Mouse (Mus musculus): ENCODE data around the gene Mier3. TPM values are rescaled to one million over a fixed set of nuclear protein-coding genes. Genes with fewer than 3 reads are reported as not detected.

The Mier3 gene
- total and polyA plus RNA-seq, 2 experiments = 2.5 to 12.4 TPM

- H3K9ac ChIP-seq (ENCODE audit: low read depth, low read length) = no peak overlapping the region
- no peaks in the 10 kb centered on the region for H3K79me2 ChIP-seq (ENCODE audit: control insufficient read depth, insufficient read depth, low read length)
- WGBS = 83% methylated on average over 6 of the region's 6 CpGs
- H3K4me3 ChIP-seq (ENCODE audit: insufficient read depth, low read depth, low read length) = no peak overlapping the region
- H3K27ac ChIP-seq (replicated peaks; ENCODE audit: insufficient read depth, low read depth, low read length) = no peak overlapping the region
- no peaks in the 10 kb centered on the region for H3K4me1 ChIP-seq (ENCODE audit: control insufficient read depth, insufficient read depth, low read length)
- DNase-seq (ENCODE audit: extremely low read depth, low read depth, low spot score) = no peak
- H3K36me3 ChIP-seq (ENCODE audit: control insufficient read depth, insufficient read depth, low read length) = no peaks in the 10 kb centered on the region
- H3K27me3 ChIP-seq (ENCODE audit: control insufficient read depth, insufficient read depth, low read length) = 0 out of 2 replicates have a peak, but pooled peaks cover 2% of the 10 kb centered on the region
- TF ChIP-seq POLR2A (IDR thresholded peaks at IDR 0.05; ENCODE audit: extremely low read depth, insufficient read depth, low read length) = no peak
- TF ChIP-seq CTCF (IDR thresholded peaks at IDR 0.05; ENCODE audit: low read depth, low read length) = no peak
Observed at GRCm38 (mm10) chr13:111651020-111651419, 29.8 kb upstream of the Mier3 start.

GRCm38 (mm10) chr13:111655273-111655672 is 25.5 kb upstream of the Mier3 start:
- Histone ChIP-seq H3K27me3 (ENCODE audit: control insufficient read depth, insufficient read depth, low read length) (no peaks in the 10 kb centered on the region), H3K36me3 (ENCODE audit: control insufficient read depth, insufficient read depth, low read length) (no peaks in the 10 kb centered on the region), H3K4me1 (ENCODE audit: control insufficient read depth, insufficient read depth, low read length) (no peaks in the 10 kb centered on the region), H3K79me2 (ENCODE audit: control insufficient read depth, insufficient read depth, low read length) (no peaks in the 10 kb centered on the region), H3K9ac (ENCODE audit: low read depth, low read length) (no peak overlapping the region), H3K4me3 (ENCODE audit: insufficient read depth, low read depth, low read length) (no peak overlapping the region), H3K27ac (replicated peaks; ENCODE audit: insufficient read depth, low read depth, low read length) (no peak overlapping the region)
- WGBS = 78% methylated on average over 4 of the region's 4 CpGs
- TF ChIP-seq POLR2A (IDR thresholded peaks at IDR 0.05; ENCODE audit: extremely low read depth, insufficient read depth, low read length) (no peak), CTCF (IDR thresholded peaks at IDR 0.05; ENCODE audit: low read depth, low read length) (no peak)
- DNase-seq (ENCODE audit: extremely low read depth, low read depth, low spot score) = peak; percentile 7

- 80% methylated on average over 2 of the region's 2 CpGs for WGBS
- TF ChIP-seq POLR2A (IDR thresholded peaks at IDR 0.05; ENCODE audit: extremely low read depth, insufficient read depth, low read length) (no peak), CTCF (IDR thresholded peaks at IDR 0.05; ENCODE audit: low read depth, low read length) (no peak)
- Histone ChIP-seq H3K79me2 (ENCODE audit: control insufficient read depth, insufficient read depth, low read length) (no peaks in the 10 kb centered on the region), H3K27ac (replicated peaks; ENCODE audit: insufficient read depth, low read depth, low read length) (no peak overlapping the region), H3K4me1 (ENCODE audit: control insufficient read depth, insufficient read depth, low read length) (no peaks in the 10 kb centered on the region), H3K27me3 (ENCODE audit: control insufficient read depth, insufficient read depth, low read length) (no peaks in the 10 kb centered on the region), H3K36me3 (ENCODE audit: control insufficient read depth, insufficient read depth, low read length) (no peaks in the 10 kb centered on the region), H3K9ac (ENCODE audit: low read depth, low read length) (no peak overlapping the region), H3K4me3 (ENCODE audit: insufficient read depth, low read depth, low read length) (no peak overlapping the region)
- DNase-seq (ENCODE audit: extremely low read depth, low read depth, low spot score) = no peak
Observed at GRCm38 (mm10) chr13:111655856-111656255, 24.9 kb upstream of the Mier3 start.

GRCm38 (mm10) chr13:111656309-111656708 is 24.5 kb upstream of the Mier3 start:
- Histone ChIP-seq H3K36me3 (ENCODE audit: control insufficient read depth, insufficient read depth, low read length) (no peaks in the 10 kb centered on the region), H3K27ac (replicated peaks; ENCODE audit: insufficient read depth, low read depth, low read length) (no peak overlapping the region), H3K4me3 (ENCODE audit: insufficient read depth, low read depth, low read length) (no peak overlapping the region), H3K4me1 (ENCODE audit: control insufficient read depth, insufficient read depth, low read length) (no peaks in the 10 kb centered on the region), H3K27me3 (ENCODE audit: control insufficient read depth, insufficient read depth, low read length) (no peaks in the 10 kb centered on the region), H3K79me2 (ENCODE audit: control insufficient read depth, insufficient read depth, low read length) (no peaks in the 10 kb centered on the region), H3K9ac (ENCODE audit: low read depth, low read length) (no peak overlapping the region)
- 43% methylated on average over 10 of the region's 10 CpGs for WGBS
- DNase-seq (ENCODE audit: extremely low read depth, low read depth, low spot score) = peak; percentile 3
- TF ChIP-seq POLR2A (IDR thresholded peaks at IDR 0.05; ENCODE audit: extremely low read depth, insufficient read depth, low read length) (no peak), CTCF (IDR thresholded peaks at IDR 0.05; ENCODE audit: low read depth, low read length) (no peak)

GRCm38 (mm10) chr13:111656769-111657168 is 24.0 kb upstream of the Mier3 start:
- 76% methylated on average over 3 of the region's 3 CpGs for WGBS
- no peak overlapping the region for H3K4me3 ChIP-seq (ENCODE audit: insufficient read depth, low read depth, low read length)
- DNase-seq (ENCODE audit: extremely low read depth, low read depth, low spot score) = no peak
- no peaks in the 10 kb centered on the region for H3K4me1 ChIP-seq (ENCODE audit: control insufficient read depth, insufficient read depth, low read length)
- H3K36me3 ChIP-seq (ENCODE audit: control insufficient read depth, insufficient read depth, low read length) = no peaks in the 10 kb centered on the region
- TF ChIP-seq CTCF (IDR thresholded peaks at IDR 0.05; ENCODE audit: low read depth, low read length) (no peak), POLR2A (IDR thresholded peaks at IDR 0.05; ENCODE audit: extremely low read depth, insufficient read depth, low read length) (no peak)
- no peak overlapping the region for H3K9ac ChIP-seq (ENCODE audit: low read depth, low read length)
- H3K79me2 ChIP-seq (ENCODE audit: control insufficient read depth, insufficient read depth, low read length) = no peaks in the 10 kb centered on the region
- no peak overlapping the region for H3K27ac ChIP-seq (replicated peaks; ENCODE audit: insufficient read depth, low read depth, low read length)
- H3K27me3 ChIP-seq (ENCODE audit: control insufficient read depth, insufficient read depth, low read length) = no peaks in the 10 kb centered on the region

- no peaks in the 10 kb centered on the region for H3K36me3 ChIP-seq (ENCODE audit: control insufficient read depth, insufficient read depth, low read length)
- H3K27ac ChIP-seq (replicated peaks; ENCODE audit: insufficient read depth, low read depth, low read length) = no peak overlapping the region
- H3K27me3 ChIP-seq (ENCODE audit: control insufficient read depth, insufficient read depth, low read length) = no peaks in the 10 kb centered on the region
- no peak for DNase-seq (ENCODE audit: extremely low read depth, low read depth, low spot score)
- no peaks in the 10 kb centered on the region for H3K79me2 ChIP-seq (ENCODE audit: control insufficient read depth, insufficient read depth, low read length)
- no peak overlapping the region for H3K4me3 ChIP-seq (ENCODE audit: insufficient read depth, low read depth, low read length)
- no peaks in the 10 kb centered on the region for H3K4me1 ChIP-seq (ENCODE audit: control insufficient read depth, insufficient read depth, low read length)
- no peak overlapping the region for H3K9ac ChIP-seq (ENCODE audit: low read depth, low read length)
- no peak for TF ChIP-seq CTCF (IDR thresholded peaks at IDR 0.05; ENCODE audit: low read depth, low read length)
- TF ChIP-seq POLR2A (IDR thresholded peaks at IDR 0.05; ENCODE audit: extremely low read depth, insufficient read depth, low read length) = no peak
- WGBS = 89% methylated on average over 12 of the region's 12 CpGs
Observed at GRCm38 (mm10) chr13:111658501-111659280, 22.1 kb upstream of the Mier3 start.

Measured in liver, adult 2 months (tissue).